Mouse (Mus musculus) spleen, adult 2 months (tissue): ENCODE results near the gene Mecr.

Source experiments
- CTCF ChIP-seq: fragments of 200-500 bp; IDR thresholded peaks from 2 replicates; pipeline ENCODE4 v1.5.1; 2011; ENCODE audit warnings: mild to moderate bottlenecking, inconsistent platforms; ENCODE audit not compliant: insufficient read depth, insufficient read length, insufficient replicate concordance; ENCODE audit errors: extremely low read depth
- POLR2A ChIP-seq: fragments of 200-500 bp; IDR thresholded peaks from 2 replicates; pipeline ENCODE4 v1.6.1; 2011; ENCODE audit warnings: low read depth, low read length, inconsistent platforms

GRCm38 (mm10) chr4:131797920-131798319 lies 45.4 kb upstream of the Mecr start:
- no peak for TF ChIP-seq CTCF
- no peak for TF ChIP-seq POLR2A
